Mouse (Mus musculus) frontal cortex, postnatal 25 days (tissue): ENCODE measurements at regions not wholly inside any gene's neighbourhood (a gene's known extent, or its start where the extent isn't known, plus 50 kb on each side); places are given as distances from the start of the nearest gene placed in this dataset.

Source experiments
- DNase-seq, 2 experiments: peaks; one replicate each; pipeline ENCODE4 v3.0.0; 2022; ENCODE audit warnings: low spot score in 2 of 2

GRCm38 (mm10) chr17:83898531-83898930 lies 50.8 kb upstream of the Haao start:
- DNase-seq = no peak
